17 mouse cellular contexts compared by ENCODE assay signal in genomic region chr16:58137728-58138279, GRCm38 (mm10).
"Had no signal": no experiment of that assay in that cellular context is flagged by ENCODE, and none has a peak within 500 bp of the region (broad histone marks: within the 10 kb centered on the region; RNA-seq: fewer than 3 reads in every experiment).

No protein-coding gene starts in this region.

- DNase-seq: liver; liver, embryonic 13.5 days; liver, postnatal 0 days; lung, postnatal 14 days; right cerebral cortex, postnatal 14 days; thymus, adult 2 months; thymus, postnatal 25 days; thymus, postnatal 4 days had no signal

- H3K4me1 ChIP-seq: liver, embryonic 13.5 days; liver, embryonic 15.5 days; megakaryocyte, embryonic 14.5 days; neural tube, embryonic 12.5 days; stomach, embryonic 15.5 days had no signal

- H3K36me3 ChIP-seq: liver, embryonic 13.5 days; liver, embryonic 15.5 days; midbrain, embryonic 13.5 days; midbrain, embryonic 15.5 days; neural tube, embryonic 12.5 days; stomach, embryonic 15.5 days had no signal

- H3K27me3 ChIP-seq: liver, embryonic 13.5 days; liver, embryonic 15.5 days; megakaryocyte, embryonic 14.5 days; midbrain, embryonic 13.5 days; midbrain, embryonic 15.5 days; neural tube, embryonic 12.5 days; stomach, embryonic 15.5 days had no signal

- H3K27ac ChIP-seq: liver, embryonic 13.5 days; liver, embryonic 15.5 days; macrophage; midbrain, embryonic 13.5 days; midbrain, embryonic 15.5 days; neural tube, embryonic 12.5 days; stomach, embryonic 15.5 days had no signal

- H3K4me3 ChIP-seq: liver, embryonic 13.5 days; liver, embryonic 15.5 days; megakaryocyte, embryonic 14.5 days; midbrain, embryonic 13.5 days; midbrain, embryonic 15.5 days; neural tube, embryonic 12.5 days; stomach, embryonic 15.5 days had no signal

- H3K9me3 ChIP-seq: liver, embryonic 13.5 days; liver, embryonic 15.5 days; megakaryocyte, embryonic 14.5 days; midbrain, embryonic 13.5 days; midbrain, embryonic 15.5 days; neural tube, embryonic 12.5 days; stomach, embryonic 15.5 days had no signal

- H3K4me2 ChIP-seq: liver, embryonic 11.5 days; liver, embryonic 13.5 days; liver, embryonic 15.5 days; midbrain, embryonic 11.5 days; midbrain, embryonic 13.5 days; midbrain, embryonic 15.5 days; neural tube, embryonic 12.5 days; stomach, embryonic 15.5 days had no signal

- ATAC-seq: liver, postnatal 0 days had no signal

- H3K9ac ChIP-seq: liver, embryonic 13.5 days; liver, embryonic 15.5 days; liver, postnatal 0 days; midbrain, embryonic 13.5 days; midbrain, embryonic 15.5 days; neural tube, embryonic 12.5 days; stomach, embryonic 15.5 days had no signal
